Mouse (Mus musculus): ENCODE measurements at regions not wholly inside any gene's neighbourhood (a gene's known extent, or its start where the extent isn't known, plus 50 kb on each side); places are given as distances from the start of the nearest gene placed in this dataset.
A peak's percentile ranks its signal among the peaks of the same experiment; 100 is the strongest.

- Histone ChIP-seq H3K36me3 (ENCODE audit: insufficient read depth, low read length) (no peaks in the 10 kb centered on the region), H3K4me1 (replicated peaks; ENCODE audit: low read depth, low read length) (peaks cover 18% of the 10 kb centered on the region), H3K4me3 (replicated peaks; ENCODE audit: low read length) (no peak overlapping the region), H3K9me3 (ENCODE audit: low read length) (peaks cover 6% of the 10 kb centered on the region), H3K27me3 (ENCODE audit: insufficient read depth, low read length) (no peaks in the 10 kb centered on the region)
- no peak for TF ChIP-seq POU5F1 (IDR thresholded peaks at IDR 0.05; ENCODE audit: borderline replicate concordance, low read length)
- TF ChIP-seq NANOG (IDR thresholded peaks at IDR 0.05; ENCODE audit: borderline replicate concordance, low read length): no peak
- TF ChIP-seq CTCF (conservative IDR thresholded peaks at IDR 0.05; ENCODE audit: low read length): no peak
Measured at GRCm38 (mm10) chr17:15214157-15214685, 162.5 kb downstream of the Dll1 start.

- peak overlapping the region; percentile 67 for H3K4me3 ChIP-seq (replicated peaks; ENCODE audit: low read length)
Measured at GRCm38 (mm10) chr17:15208808-15209173, 167.5 kb upstream of the Gm3448 start.

GRCm38 (mm10) chr17:15208030-15208807, 166.9 kb upstream of the Gm3448 start:
- H3K36me3 ChIP-seq (ENCODE audit: insufficient read depth, low read length): no peaks in the 10 kb centered on the region
- peaks cover 6% of the 10 kb centered on the region for H3K9me3 ChIP-seq (ENCODE audit: low read length)
- TF ChIP-seq POU5F1 (IDR thresholded peaks at IDR 0.05; ENCODE audit: borderline replicate concordance, low read length) (peak; percentile 91), NANOG (IDR thresholded peaks at IDR 0.05; ENCODE audit: borderline replicate concordance, low read length) (0 out of 2 replicates have a peak, but pooled peaks have one; percentile 2), CTCF (conservative IDR thresholded peaks at IDR 0.05; ENCODE audit: low read length) (no peak)
- H3K4me1 ChIP-seq (replicated peaks; ENCODE audit: low read depth, low read length): peaks cover 47% of the 10 kb centered on the region
- no peaks in the 10 kb centered on the region for H3K27me3 ChIP-seq (ENCODE audit: insufficient read depth, low read length)
- H3K4me3 ChIP-seq (replicated peaks; ENCODE audit: low read length): peak overlapping the region; percentile 67

More at GRCm38 (mm10) chr17:15208808-15209173, 167.5 kb upstream of the Gm3448 start:
- H3K9me3 ChIP-seq (ENCODE audit: low read length): peaks cover 6% of the 10 kb centered on the region
- H3K4me1 ChIP-seq (replicated peaks; ENCODE audit: low read depth, low read length): peaks cover 48% of the 10 kb centered on the region
- no peaks in the 10 kb centered on the region for H3K27me3 ChIP-seq (ENCODE audit: insufficient read depth, low read length)
- H3K36me3 ChIP-seq (ENCODE audit: insufficient read depth, low read length): no peaks in the 10 kb centered on the region
- TF ChIP-seq CTCF (conservative IDR thresholded peaks at IDR 0.05; ENCODE audit: low read length) (no peak), POU5F1 (IDR thresholded peaks at IDR 0.05; ENCODE audit: borderline replicate concordance, low read length) (no peak), NANOG (IDR thresholded peaks at IDR 0.05; ENCODE audit: borderline replicate concordance, low read length) (no peak)

GRCm38 (mm10) chr17:15207182-15208029, 166.1 kb upstream of the Gm3448 start:
- peak overlapping the region; percentile 67 for H3K4me3 ChIP-seq (replicated peaks; ENCODE audit: low read length)
- TF ChIP-seq POU5F1 (IDR thresholded peaks at IDR 0.05; ENCODE audit: borderline replicate concordance, low read length): no peak
- no peak for TF ChIP-seq NANOG (IDR thresholded peaks at IDR 0.05; ENCODE audit: borderline replicate concordance, low read length)
- no peak for TF ChIP-seq CTCF (conservative IDR thresholded peaks at IDR 0.05; ENCODE audit: low read length)
- H3K27me3 ChIP-seq (ENCODE audit: insufficient read depth, low read length): no peaks in the 10 kb centered on the region
- H3K36me3 ChIP-seq (ENCODE audit: insufficient read depth, low read length): no peaks in the 10 kb centered on the region
- H3K4me1 ChIP-seq (replicated peaks; ENCODE audit: low read depth, low read length): peaks cover 42% of the 10 kb centered on the region
- H3K9me3 ChIP-seq (ENCODE audit: low read length): peaks cover 6% of the 10 kb centered on the region

- Histone ChIP-seq H3K27me3 (ENCODE audit: insufficient read depth, low read length) (no peaks in the 10 kb centered on the region), H3K36me3 (ENCODE audit: insufficient read depth, low read length) (no peaks in the 10 kb centered on the region), H3K9me3 (ENCODE audit: low read length) (peaks cover under 1% of the 10 kb centered on the region; the same call in 1 of the 2 replicates), H3K4me3 (replicated peaks; ENCODE audit: low read length) (no peak overlapping the region), H3K4me1 (replicated peaks; ENCODE audit: low read depth, low read length) (peaks cover 42% of the 10 kb centered on the region)
- TF ChIP-seq POU5F1 (IDR thresholded peaks at IDR 0.05; ENCODE audit: borderline replicate concordance, low read length): no peak
- TF ChIP-seq NANOG (IDR thresholded peaks at IDR 0.05; ENCODE audit: borderline replicate concordance, low read length): no peak
- TF ChIP-seq CTCF (conservative IDR thresholded peaks at IDR 0.05; ENCODE audit: low read length): no peak
Measured at GRCm38 (mm10) chr17:15205799-15206198, 164.5 kb upstream of the Gm3448 start.

GRCm38 (mm10) chr17:15204524-15204923, 163.2 kb upstream of the Gm3448 start:
- Histone ChIP-seq H3K9me3 (ENCODE audit: low read length) (no peaks in the 10 kb centered on the region), H3K4me1 (replicated peaks; ENCODE audit: low read depth, low read length) (peaks cover 39% of the 10 kb centered on the region), H3K27me3 (ENCODE audit: insufficient read depth, low read length) (peaks cover 4% of the 10 kb centered on the region; the same call in 1 of the 2 replicates), H3K4me3 (replicated peaks; ENCODE audit: low read length) (no peak overlapping the region), H3K36me3 (ENCODE audit: insufficient read depth, low read length) (no peaks in the 10 kb centered on the region)
- TF ChIP-seq NANOG (IDR thresholded peaks at IDR 0.05; ENCODE audit: borderline replicate concordance, low read length): no peak
- no peak for TF ChIP-seq CTCF (conservative IDR thresholded peaks at IDR 0.05; ENCODE audit: low read length)
- TF ChIP-seq POU5F1 (IDR thresholded peaks at IDR 0.05; ENCODE audit: borderline replicate concordance, low read length): no peak

GRCm38 (mm10) chr17:15199235-15199634, 157.9 kb upstream of the Gm3448 start:
- Histone ChIP-seq H3K4me1 (replicated peaks; ENCODE audit: low read depth, low read length) (peaks cover 12% of the 10 kb centered on the region), H3K4me3 (replicated peaks; ENCODE audit: low read length) (no peak overlapping the region), H3K36me3 (ENCODE audit: insufficient read depth, low read length) (no peaks in the 10 kb centered on the region), H3K27me3 (ENCODE audit: insufficient read depth, low read length) (peaks cover 7% of the 10 kb centered on the region; the same call in 1 of the 2 replicates), H3K9me3 (ENCODE audit: low read length) (no peaks in the 10 kb centered on the region)
- TF ChIP-seq NANOG (IDR thresholded peaks at IDR 0.05; ENCODE audit: borderline replicate concordance, low read length) (no peak), CTCF (conservative IDR thresholded peaks at IDR 0.05; ENCODE audit: low read length) (no peak), POU5F1 (IDR thresholded peaks at IDR 0.05; ENCODE audit: borderline replicate concordance, low read length) (no peak)

GRCm38 (mm10) chr17:15197361-15197760, 156.0 kb upstream of the Gm3448 start:
- no peak for TF ChIP-seq NANOG (IDR thresholded peaks at IDR 0.05; ENCODE audit: borderline replicate concordance, low read length)
- TF ChIP-seq CTCF (conservative IDR thresholded peaks at IDR 0.05; ENCODE audit: low read length): no peak
- no peak for TF ChIP-seq POU5F1 (IDR thresholded peaks at IDR 0.05; ENCODE audit: borderline replicate concordance, low read length)
- no peaks in the 10 kb centered on the region for H3K36me3 ChIP-seq (ENCODE audit: insufficient read depth, low read length)
- no peaks in the 10 kb centered on the region for H3K9me3 ChIP-seq (ENCODE audit: low read length)
- H3K27me3 ChIP-seq (ENCODE audit: insufficient read depth, low read length): peaks cover 11% of the 10 kb centered on the region; the same call in 1 of the 2 replicates
- peaks cover 12% of the 10 kb centered on the region for H3K4me1 ChIP-seq (replicated peaks; ENCODE audit: low read depth, low read length)
- H3K4me3 ChIP-seq (replicated peaks; ENCODE audit: low read length): no peak overlapping the region
